21 mouse cellular contexts compared by ENCODE assay signal in the genomic region with DNA sequence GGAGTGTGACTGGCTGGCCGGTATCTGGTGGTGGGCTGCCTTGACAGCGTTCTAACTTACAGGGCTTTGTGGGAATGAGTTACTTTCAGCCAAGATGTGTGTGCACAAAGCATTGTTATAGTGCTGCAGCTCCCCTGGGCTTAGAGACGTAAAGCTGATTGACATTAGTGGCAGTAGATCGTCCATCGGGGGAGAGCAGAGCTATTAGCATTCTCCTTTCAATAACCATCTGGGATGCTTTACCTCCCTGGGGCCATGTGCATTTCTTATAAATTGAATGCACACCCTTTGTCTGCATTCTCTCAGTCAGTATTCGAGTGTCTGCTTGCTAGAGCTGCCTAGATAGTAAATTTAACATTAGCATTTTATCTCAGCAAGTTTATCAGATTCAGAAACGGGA.
DNase-seq lines count a peak whose midpoint lies in the region; ATAC-seq and TF ChIP-seq lines count a peak whose summit lies in the region.
"Had no signal": no experiment of that assay in that cellular context is flagged by ENCODE, and none has a peak within 500 bp of the region (broad histone marks: within the 10 kb centered on the region; RNA-seq: fewer than 3 reads in every experiment).

No protein-coding gene starts in this region.

- no peaks in the 10 kb centered on the region for H3K36me3 ChIP-seq in forebrain, embryonic 13.5 days (ENCODE audit: poor library complexity, severe bottlenecking)
- H3K36me3 ChIP-seq in forebrain, embryonic 10.5 days (replicated peaks), result no peaks in the 10 kb centered on the region
- peaks cover 0 to 13% of the 10 kb centered on the region in 2 experiments; a peak in 2 of 4 replicates for H3K36me3 ChIP-seq in MEL (ENCODE audit: control insufficient read depth in 1 of 2, insufficient read depth in 2 of 2, low read length in 2 of 2)
- no peaks in the 10 kb centered on the region for H3K36me3 ChIP-seq in hindbrain, embryonic 12.5 days
- H3K36me3 ChIP-seq in neural tube, embryonic 13.5 days, result no peaks in the 10 kb centered on the region
- H3K36me3 ChIP-seq in heart, embryonic 11.5 days (ENCODE audit: control insufficient read depth, insufficient read depth, low read length), result no peaks in the 10 kb centered on the region
- H3K36me3 ChIP-seq: forebrain, embryonic 12.5 days; hindbrain, embryonic 15.5 days; limb, embryonic 13.5 days; liver, embryonic 13.5 days; stomach, embryonic 15.5 days had no signal

- ATAC-seq in forebrain, embryonic 13.5 days, result peak; percentile 30; the same call in 1 of the 2 replicates
- ATAC-seq in hindbrain, embryonic 12.5 days (ENCODE audit: low FRiP score), result peak; percentile 54; the same call in 1 of the 2 replicates
- peak; percentile 80 for ATAC-seq in neural tube, embryonic 13.5 days (ENCODE audit: low read depth)
- no peak for ATAC-seq in heart, embryonic 11.5 days (replicated peaks; ENCODE audit: insufficient number of reproducible peaks, low FRiP score, low TSS enrichment)
- ATAC-seq in erythroblast, adult 5-6 weeks (replicated peaks; ENCODE audit: low FRiP score, poor library complexity, severe bottlenecking), result no peak

- no peaks in the 10 kb centered on the region for H3K9me3 ChIP-seq in forebrain, embryonic 13.5 days (replicated peaks)
- H3K9me3 ChIP-seq in forebrain, embryonic 10.5 days, result no peaks in the 10 kb centered on the region
- H3K9me3 ChIP-seq in MEL (replicated peaks; ENCODE audit: insufficient read depth, low read length), result no peaks in the 10 kb centered on the region
- H3K9me3 ChIP-seq in hindbrain, embryonic 12.5 days (replicated peaks), result no peaks in the 10 kb centered on the region
- H3K9me3 ChIP-seq in neural tube, embryonic 13.5 days, result no peaks in the 10 kb centered on the region
- H3K9me3 ChIP-seq in heart, embryonic 11.5 days (replicated peaks; ENCODE audit: control insufficient read depth, low read length), result no peaks in the 10 kb centered on the region
- H3K9me3 ChIP-seq: forebrain, embryonic 12.5 days; hindbrain, embryonic 15.5 days; limb, embryonic 13.5 days; liver, embryonic 13.5 days; stomach, embryonic 15.5 days had no signal

- H3K9ac ChIP-seq in forebrain, embryonic 13.5 days, result no peak overlapping the region
- H3K9ac ChIP-seq in MEL (ENCODE audit: control insufficient read depth, low read depth, low read length, poor library complexity, severe bottlenecking), result no peak overlapping the region
- no peak overlapping the region for H3K9ac ChIP-seq in hindbrain, embryonic 12.5 days
- no peak overlapping the region for H3K9ac ChIP-seq in neural tube, embryonic 13.5 days
- no peak overlapping the region for H3K9ac ChIP-seq in heart, embryonic 11.5 days (ENCODE audit: low read depth, low read length)
- H3K9ac ChIP-seq: forebrain, embryonic 12.5 days; hindbrain, embryonic 15.5 days; limb, embryonic 13.5 days; liver, embryonic 13.5 days; lung, embryonic 14.5 days; stomach, embryonic 15.5 days had no signal

- H3K4me2 ChIP-seq in forebrain, embryonic 13.5 days, result no peak overlapping the region
- no peak overlapping the region for H3K4me2 ChIP-seq in hindbrain, embryonic 12.5 days (replicated peaks)
- no peak overlapping the region for H3K4me2 ChIP-seq in neural tube, embryonic 13.5 days
- H3K4me2 ChIP-seq in heart, embryonic 11.5 days, result no peak overlapping the region
- H3K4me2 ChIP-seq: forebrain, embryonic 12.5 days; hindbrain, embryonic 15.5 days; limb, embryonic 13.5 days; liver, embryonic 13.5 days; lung, embryonic 14.5 days; stomach, embryonic 15.5 days had no signal

- no peak for TF ChIP-seq POLR2A in MEL (IDR thresholded peaks at IDR 0.05; ENCODE audit: control insufficient read depth in 1 of 2, insufficient read depth in 1 of 2, low read depth in 1 of 2, low read length in 2 of 2, poor library complexity in 1 of 2)

- H3K79me2 ChIP-seq in MEL (ENCODE audit: control insufficient read depth, insufficient read depth, low read length, poor library complexity), result no peaks in the 10 kb centered on the region

- no peak overlapping the region for H3K4me3 ChIP-seq in forebrain, embryonic 13.5 days
- H3K4me3 ChIP-seq in forebrain, embryonic 10.5 days, result no peak overlapping the region
- H3K4me3 ChIP-seq in MEL (ENCODE audit: control insufficient read depth in 1 of 2, insufficient read depth in 1 of 2, low read depth in 2 of 2, low read length in 2 of 2), result no peak overlapping the region
- H3K4me3 ChIP-seq in hindbrain, embryonic 12.5 days, result no peak overlapping the region
- H3K4me3 ChIP-seq in neural tube, embryonic 13.5 days, result no peak overlapping the region
- H3K4me3 ChIP-seq in heart, embryonic 11.5 days (ENCODE audit: low read depth, low read length), result no peak overlapping the region
- H3K4me3 ChIP-seq: forebrain, embryonic 12.5 days; hindbrain, embryonic 15.5 days; limb, embryonic 13.5 days; liver, embryonic 13.5 days; stomach, embryonic 15.5 days had no signal

- DNase-seq in forebrain, embryonic 10.5 days (ENCODE audit: extremely low spot score, low spot score), result no peak
- DNase-seq in MEL (ENCODE audit: low read depth, low spot score), result no peak
- no peak for DNase-seq in layer of hippocampus, adult 18-20 months (ENCODE audit: low spot score in 2 of 2)
- DNase-seq: cerebellum, adult 8-10 months; gastrocnemius, postnatal 10 days; heart, adult 18-20 months; kidney, adult 11 months; liver, embryonic 13.5 days; lung, embryonic 14.5 days; lung, postnatal 4 days; thymus, adult 18-20 months had no signal

- 35% methylated on average over 7 of the region's 7 CpGs for WGBS in forebrain, embryonic 13.5 days
- WGBS in forebrain, embryonic 10.5 days, result 55% methylated on average over 7 of the region's 7 CpGs
- 31% methylated on average over 7 of the region's 7 CpGs for WGBS in hindbrain, embryonic 12.5 days
- WGBS in neural tube, embryonic 13.5 days, result 13% methylated on average over 7 of the region's 7 CpGs
- WGBS in heart, embryonic 11.5 days (ENCODE audit: insufficient replicate concordance), result 75% methylated on average over 7 of the region's 7 CpGs

- no peak for TF ChIP-seq EP300 in MEL (IDR thresholded peaks at IDR 0.05; ENCODE audit: low read depth in 1 of 2, low read length in 2 of 2)

- no peak for TF ChIP-seq CTCF in MEL (IDR thresholded peaks at IDR 0.05 in 2 of 3, conservative IDR thresholded peaks at IDR 0.05 in 1 of 3; ENCODE audit: control insufficient read depth in 1 of 3, insufficient read depth in 1 of 3, low read depth in 2 of 3, low read length in 3 of 3, poor library complexity in 1 of 3, severe bottlenecking in 1 of 3)

- peaks cover 8% of the 10 kb centered on the region for H3K4me1 ChIP-seq in forebrain, embryonic 13.5 days
- H3K4me1 ChIP-seq in forebrain, embryonic 10.5 days, result peaks cover 7% of the 10 kb centered on the region
- peaks cover 11 to 14% of the 10 kb centered on the region in 2 experiments; a peak in 3 of 4 replicates for H3K4me1 ChIP-seq in MEL (ENCODE audit: control insufficient read depth in 1 of 2, insufficient read depth in 2 of 2, low read length in 2 of 2)
- peaks cover 11% of the 10 kb centered on the region for H3K4me1 ChIP-seq in hindbrain, embryonic 12.5 days
- peaks cover 11% of the 10 kb centered on the region for H3K4me1 ChIP-seq in neural tube, embryonic 13.5 days (replicated peaks)
- no peaks in the 10 kb centered on the region for H3K4me1 ChIP-seq in heart, embryonic 11.5 days (ENCODE audit: control insufficient read depth, insufficient read depth, low read length)
- H3K4me1 ChIP-seq: hindbrain, embryonic 15.5 days; limb, embryonic 13.5 days; stomach, embryonic 15.5 days had no signal

- no peak overlapping the region for H3K27ac ChIP-seq in forebrain, embryonic 13.5 days
- no peak overlapping the region for H3K27ac ChIP-seq in forebrain, embryonic 10.5 days
- no peak overlapping the region for H3K27ac ChIP-seq in MEL (ENCODE audit: control insufficient read depth, low read depth, low read length)
- H3K27ac ChIP-seq in hindbrain, embryonic 12.5 days, result peak overlapping the region; percentile 30
- peak overlapping the region; percentile 54; the same call in 1 of the 2 replicates for H3K27ac ChIP-seq in neural tube, embryonic 13.5 days (replicated peaks)
- H3K27ac ChIP-seq in heart, embryonic 11.5 days (ENCODE audit: low read depth, low read length), result no peak overlapping the region
- H3K27ac ChIP-seq: forebrain, embryonic 12.5 days; hindbrain, embryonic 15.5 days; limb, embryonic 13.5 days; liver, embryonic 13.5 days; stomach, embryonic 15.5 days had no signal

- TF ChIP-seq RAD21 in MEL (IDR thresholded peaks at IDR 0.05; ENCODE audit: low read depth, low read length), result no peak

- no peaks in the 10 kb centered on the region for H3K27me3 ChIP-seq in forebrain, embryonic 13.5 days
- H3K27me3 ChIP-seq in forebrain, embryonic 10.5 days (ENCODE audit: poor library complexity, severe bottlenecking), result no peaks in the 10 kb centered on the region
- no peaks in the 10 kb centered on the region for H3K27me3 ChIP-seq in MEL (ENCODE audit: control insufficient read depth in 1 of 2, insufficient read depth in 2 of 2, low read length in 2 of 2)
- H3K27me3 ChIP-seq in hindbrain, embryonic 12.5 days, result no peaks in the 10 kb centered on the region
- H3K27me3 ChIP-seq in neural tube, embryonic 13.5 days, result no peaks in the 10 kb centered on the region
- H3K27me3 ChIP-seq in heart, embryonic 11.5 days (ENCODE audit: control insufficient read depth, insufficient read depth, low read length), result no peaks in the 10 kb centered on the region
- H3K27me3 ChIP-seq: CH12.LX; forebrain, embryonic 12.5 days; hindbrain, embryonic 15.5 days; limb, embryonic 13.5 days; liver, embryonic 13.5 days; stomach, embryonic 15.5 days had no signal

TF ChIP-seq in MEL, 35 proteins besides CTCF, POLR2A, EP300 and RAD21:
- TF ChIP-seq GATA1 (IDR thresholded peaks at IDR 0.05; ENCODE audit: low read depth, low read length) (peak; percentile 41; the same call in 1 of the 2 replicates), MAX (IDR thresholded peaks at IDR 0.05; ENCODE audit: low read length) (no peak)

Comparison
In these comparisons a context has a peak if more than half of its experiments do, and no peak if none do; other contexts are left out.
1. ATAC-seq: peak in forebrain, embryonic 13.5 days (single experiment), hindbrain, embryonic 12.5 days (single experiment) and neural tube, embryonic 13.5 days (single experiment); none in heart, embryonic 11.5 days (single experiment) and erythroblast, adult 5-6 weeks (single experiment).
2. H3K27ac ChIP-seq: peak in hindbrain, embryonic 12.5 days (single experiment) and neural tube, embryonic 13.5 days (single experiment); none in forebrain, embryonic 13.5 days (single experiment), forebrain, embryonic 10.5 days (single experiment), MEL (single experiment) and heart, embryonic 11.5 days (single experiment).